Mouse (Mus musculus): ENCODE results near the gene Mrpl37.

GRCm38 (mm10) chr4:107048568-107049162, 18.0 kb downstream of the Mrpl37 start:
- TF ChIP-seq CTCF (IDR thresholded peaks at IDR 0.05) (no peak), EP300 (IDR thresholded peaks at IDR 0.05) (no peak)
